Mouse (Mus musculus): ENCODE data around the gene Sys1. TPM values are rescaled to one million over a fixed set of nuclear protein-coding genes. Genes with fewer than 3 reads are reported as not detected.

Gene Sys1
- total and polyA plus RNA-seq, 2 experiments from 2014 or later: 39.1 to 71.8 TPM

DNA sequence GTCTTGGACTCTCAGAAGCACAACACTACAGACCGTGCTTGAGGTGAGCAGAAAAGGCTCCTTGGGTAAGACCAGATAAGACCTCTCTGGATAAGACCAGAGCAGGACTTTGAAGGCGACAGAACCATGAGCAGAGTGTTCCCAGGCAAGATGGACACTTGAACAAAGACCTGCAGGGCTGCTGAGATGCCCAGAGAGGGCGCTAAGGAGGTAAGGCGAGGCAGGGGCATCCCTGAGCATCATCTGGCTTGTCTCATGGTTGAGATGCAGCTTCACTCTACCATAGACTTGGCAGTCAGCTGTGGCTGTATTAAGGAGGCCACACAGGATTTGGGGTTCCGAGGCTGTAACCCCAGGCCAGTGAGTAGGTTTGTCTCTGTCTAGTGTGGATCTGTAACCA lies 42.6 kb downstream of the Sys1 start:
- Histone ChIP-seq H3K27ac (ENCODE audit: low read depth) (no peak overlapping the region), H3K4me2 (ENCODE audit: low read depth, low read length) (no peak overlapping the region), H3K9me3 (replicated peaks; ENCODE audit: control insufficient read depth, low read length) (0 out of 2 replicates have a peak, but pooled peaks cover 1% of the 10 kb centered on the region), H3K27me3 (ENCODE audit: control insufficient read depth, insufficient read depth, low read length) (no peaks in the 10 kb centered on the region), H3K4me3 (ENCODE audit: low read depth, low read length) (no peak overlapping the region), H3K36me3 (replicated peaks; ENCODE audit: control insufficient read depth, insufficient read depth, low read length) (peaks cover 40% of the 10 kb centered on the region), H3K4me1 (ENCODE audit: control insufficient read depth, insufficient read depth) (peaks cover 12% of the 10 kb centered on the region), H3K9ac (replicated peaks; ENCODE audit: low read depth, low read length) (no peak overlapping the region)
- no peak for TF ChIP-seq EP300 (IDR thresholded peaks at IDR 0.05; ENCODE audit: low read depth)
- no peak for TF ChIP-seq CTCF (IDR thresholded peaks at IDR 0.05; ENCODE audit: low read depth)
- WGBS: 62% methylated on average over 5 of the region's 5 CpGs
- DNase-seq (ENCODE audit: low spot score) (no peak), ATAC-seq (ENCODE audit: insufficient read depth, low read depth) (no peak)

DNA sequence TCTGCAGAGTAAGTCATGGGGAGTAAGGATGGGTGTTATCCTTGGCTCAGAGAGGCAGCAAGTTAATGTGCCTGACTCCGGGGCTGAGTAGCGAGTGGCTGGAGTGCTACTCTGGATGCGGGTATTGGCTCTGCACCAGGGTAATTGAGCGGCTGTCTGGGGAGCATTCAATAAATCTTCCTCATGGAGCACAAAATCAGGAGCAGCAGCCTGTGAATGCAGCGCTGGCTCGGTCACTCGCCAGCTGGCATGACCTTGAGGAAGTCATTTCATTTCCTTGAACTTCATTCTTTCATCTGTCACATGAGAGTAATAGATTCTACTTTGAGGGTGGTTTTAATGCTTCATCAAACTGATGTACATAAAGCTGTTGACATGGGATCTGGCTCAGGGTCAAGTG lies 43.7 kb downstream of the Sys1 start:
- WGBS: 87% methylated on average over 7 of the region's 7 CpGs
- Histone ChIP-seq H3K4me1 (ENCODE audit: control insufficient read depth, insufficient read depth) (peaks cover 12% of the 10 kb centered on the region), H3K9me3 (replicated peaks; ENCODE audit: control insufficient read depth, low read length) (0 out of 2 replicates have a peak, but pooled peaks cover 7% of the 10 kb centered on the region), H3K36me3 (replicated peaks; ENCODE audit: control insufficient read depth, insufficient read depth, low read length) (peaks cover 52% of the 10 kb centered on the region), H3K27me3 (ENCODE audit: control insufficient read depth, insufficient read depth, low read length) (no peaks in the 10 kb centered on the region), H3K9ac (replicated peaks; ENCODE audit: low read depth, low read length) (no peak overlapping the region), H3K4me2 (ENCODE audit: low read depth, low read length) (no peak overlapping the region), H3K4me3 (ENCODE audit: low read depth, low read length) (no peak overlapping the region), H3K27ac (ENCODE audit: low read depth) (no peak overlapping the region)
- TF ChIP-seq CTCF (IDR thresholded peaks at IDR 0.05; ENCODE audit: low read depth) (no peak), EP300 (IDR thresholded peaks at IDR 0.05; ENCODE audit: low read depth) (no peak)
- DNase-seq (ENCODE audit: low spot score) (no peak), ATAC-seq (ENCODE audit: insufficient read depth, low read depth) (no peak)

- no peak for TF ChIP-seq CTCF (IDR thresholded peaks at IDR 0.05; ENCODE audit: low read depth)
- TF ChIP-seq EP300 (IDR thresholded peaks at IDR 0.05; ENCODE audit: low read depth): no peak
- Histone ChIP-seq H3K4me2 (ENCODE audit: low read depth, low read length) (no peak overlapping the region), H3K4me3 (ENCODE audit: low read depth, low read length) (no peak overlapping the region), H3K27ac (ENCODE audit: low read depth) (no peak overlapping the region), H3K9ac (replicated peaks; ENCODE audit: low read depth, low read length) (no peak overlapping the region), H3K9me3 (replicated peaks; ENCODE audit: control insufficient read depth, low read length) (0 out of 2 replicates have a peak, but pooled peaks cover 7% of the 10 kb centered on the region), H3K27me3 (ENCODE audit: control insufficient read depth, insufficient read depth, low read length) (no peaks in the 10 kb centered on the region), H3K4me1 (ENCODE audit: control insufficient read depth, insufficient read depth) (no peaks in the 10 kb centered on the region), H3K36me3 (replicated peaks; ENCODE audit: control insufficient read depth, insufficient read depth, low read length) (peaks cover 65% of the 10 kb centered on the region)
- WGBS: 94% methylated on average over 3 of the region's 3 CpGs
- ATAC-seq (ENCODE audit: insufficient read depth, low read depth): no peak
- no peak for DNase-seq (ENCODE audit: low spot score)
Measured at GRCm38 (mm10) chr2:164504919-164505318, 48.2 kb downstream of the Sys1 start.

- H3K36me3 ChIP-seq (replicated peaks; ENCODE audit: control insufficient read depth, insufficient read depth, low read length): peaks cover 57% of the 10 kb centered on the region
- WGBS: 93% methylated on average over 4 of the region's 4 CpGs
- H3K27ac ChIP-seq (ENCODE audit: low read depth): no peak overlapping the region
- 0 out of 2 replicates have a peak, but pooled peaks cover 7% of the 10 kb centered on the region for H3K9me3 ChIP-seq (replicated peaks; ENCODE audit: control insufficient read depth, low read length)
- no peaks in the 10 kb centered on the region for H3K27me3 ChIP-seq (ENCODE audit: control insufficient read depth, insufficient read depth, low read length)
- no peak for TF ChIP-seq CTCF (IDR thresholded peaks at IDR 0.05; ENCODE audit: low read depth)
- TF ChIP-seq EP300 (IDR thresholded peaks at IDR 0.05; ENCODE audit: low read depth): no peak
- H3K4me3 ChIP-seq (ENCODE audit: low read depth, low read length): no peak overlapping the region
- DNase-seq (ENCODE audit: low spot score): no peak
- H3K4me2 ChIP-seq (ENCODE audit: low read depth, low read length): no peak overlapping the region
- H3K9ac ChIP-seq (replicated peaks; ENCODE audit: low read depth, low read length): no peak overlapping the region
- ATAC-seq (ENCODE audit: insufficient read depth, low read depth): no peak
- H3K4me1 ChIP-seq (ENCODE audit: control insufficient read depth, insufficient read depth): no peaks in the 10 kb centered on the region
Measured at GRCm38 (mm10) chr2:164505619-164506347, 49.0 kb downstream of the Sys1 start.

DNA sequence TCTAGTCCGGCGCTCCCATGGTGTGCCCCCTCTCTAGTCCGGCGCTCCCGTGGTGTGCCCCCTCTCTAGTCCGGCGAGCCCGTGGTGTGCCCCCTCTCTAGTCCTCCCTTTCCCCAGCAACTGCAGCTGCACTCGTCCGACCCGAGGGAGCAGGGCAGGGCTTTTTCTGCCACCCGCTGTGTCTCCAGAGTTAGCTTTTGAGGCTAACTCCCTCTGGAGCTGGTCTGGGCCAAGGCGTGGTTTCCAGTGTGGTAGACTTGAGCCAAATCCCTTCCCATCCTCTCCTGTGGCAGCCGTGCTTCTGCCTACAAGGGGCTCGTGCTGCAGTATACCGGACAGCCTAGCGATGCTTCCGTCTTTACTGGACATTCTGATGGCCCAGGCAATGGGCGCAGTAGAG lies 51.0 kb downstream of the Sys1 start:
- DNase-seq (ENCODE audit: low spot score) (no peak), ATAC-seq (ENCODE audit: insufficient read depth, low read depth) (no peak)
- H3K4me3 ChIP-seq (ENCODE audit: low read depth, low read length): no peak overlapping the region
- TF ChIP-seq EP300 (IDR thresholded peaks at IDR 0.05; ENCODE audit: low read depth) (no peak), CTCF (IDR thresholded peaks at IDR 0.05; ENCODE audit: low read depth) (no peak)
- H3K9ac ChIP-seq (replicated peaks; ENCODE audit: low read depth, low read length): no peak overlapping the region
- 0 out of 2 replicates have a peak, but pooled peaks cover 7% of the 10 kb centered on the region for H3K9me3 ChIP-seq (replicated peaks; ENCODE audit: control insufficient read depth, low read length)
- H3K27ac ChIP-seq (ENCODE audit: low read depth): no peak overlapping the region
- H3K4me2 ChIP-seq (ENCODE audit: low read depth, low read length): no peak overlapping the region
- peaks cover 40% of the 10 kb centered on the region for H3K36me3 ChIP-seq (replicated peaks; ENCODE audit: control insufficient read depth, insufficient read depth, low read length)
- no peaks in the 10 kb centered on the region for H3K4me1 ChIP-seq (ENCODE audit: control insufficient read depth, insufficient read depth)
- 84% methylated on average over 19 of the region's 19 CpGs for WGBS
- H3K27me3 ChIP-seq (ENCODE audit: control insufficient read depth, insufficient read depth, low read length): no peaks in the 10 kb centered on the region
